Mouse (Mus musculus): Measurements from ENCODE around the gene Bcl2l10. TPM values are rescaled to one million over a fixed set of nuclear protein-coding genes. Genes with fewer than 3 reads are reported as not detected.

Gene Bcl2l10
- polyA plus RNA-seq (2012; rRNA removed; ENCODE audit: low replicate concordance): 0.29 and 0.70 TPM in 2 replicates

GRCm38 (mm10) chr9:75347458-75347857, at the start of gene Bcl2l10:
Gene Bcl2l10, plus strand, starts transcription at chr9:75347758.

GRCm38 (mm10) chr9:75306126-75306898, 41.2 kb upstream of the Bcl2l10 start, which contains the start of gene Gnb5:
Gene Gnb5, plus strand, starts transcription at chr9:75306288.

Other genes with a start within 250 kb of the Bcl2l10 start
- gene Myo5c, start 115.7 kb upstream of the Bcl2l10 start, polyA plus RNA-seq (2012; rRNA removed; ENCODE audit: low replicate concordance): 3.3 and 6.2 TPM in 2 replicates
- gene Gnb5, start 41.5 kb upstream of the Bcl2l10 start, polyA plus RNA-seq (2012; rRNA removed; ENCODE audit: low replicate concordance): 32.1 and 57.2 TPM in 2 replicates
- 37.4 and 41.4 TPM in 2 replicates for gene Mapk6, start 62.2 kb downstream of the Bcl2l10 start, polyA plus RNA-seq (2012; rRNA removed; ENCODE audit: low replicate concordance)
- gene Leo1, start 93.8 kb downstream of the Bcl2l10 start, polyA plus RNA-seq (2012; rRNA removed; ENCODE audit: low replicate concordance): 1.8 and 2.1 TPM in 2 replicates
- gene Tmod3, start 211.9 kb downstream of the Bcl2l10 start, polyA plus RNA-seq (2012; rRNA removed; ENCODE audit: low replicate concordance): 19.8 and 32.6 TPM in 2 replicates

All from mammary gland, adult 2 months (tissue).